Comparison of ENCODE assay signal across 12 mouse cellular contexts in genomic region chr17:83218722-83219121, GRCm38 (mm10). TPM values are rescaled to one million over a fixed set of nuclear protein-coding genes. Genes with fewer than 3 reads are reported as not detected.
A peak's percentile ranks its signal among the peaks of the same experiment; 100 is the strongest.
DNase-seq lines count a peak whose midpoint lies in the region; ATAC-seq and TF ChIP-seq lines count a peak whose summit lies in the region.
"Had no signal": no experiment of that assay in that cellular context is flagged by ENCODE, and none has a peak within 500 bp of the region (broad histone marks: within the 10 kb centered on the region; RNA-seq: fewer than 3 reads in every experiment).

No protein-coding gene starts in this region.

- DNase-seq in adrenal gland, adult 2 months: peak; percentile 34
- no peak for DNase-seq in adrenal gland, postnatal 10 days
- no peak for DNase-seq in lung, postnatal 4 days
- no peak for DNase-seq in yolk sac, embryonic 10.5 days (ENCODE audit: low spot score)
- DNase-seq in layer of hippocampus, postnatal 10 days (ENCODE audit: low spot score in 2 of 2): no peak
- DNase-seq: kidney, postnatal 25 days; retina, postnatal 1 day had no signal

- no peaks in the 10 kb centered on the region for H3K9me3 ChIP-seq in lung, embryonic 15.5 days
- no peaks in the 10 kb centered on the region for H3K9me3 ChIP-seq in limb, embryonic 12.5 days

- no peak for TF ChIP-seq CTCF in small intestine, adult 2 months (IDR thresholded peaks at IDR 0.05; ENCODE audit: extremely low read depth, insufficient read length, insufficient replicate concordance, low read depth, low read length)

- no peak for ATAC-seq in lung, embryonic 15.5 days (ENCODE audit: borderline replicate concordance, extremely low read depth, low FRiP score, low TSS enrichment)
- no peak for ATAC-seq in limb, embryonic 12.5 days (ENCODE audit: insufficient number of reproducible peaks, insufficient read depth, low FRiP score, low TSS enrichment, low read depth)
- ATAC-seq: Patski had no signal

- H3K27me3 ChIP-seq in lung, embryonic 15.5 days: no peaks in the 10 kb centered on the region
- H3K27me3 ChIP-seq in limb, embryonic 12.5 days: peaks cover 98% of the 10 kb centered on the region
- H3K27me3 ChIP-seq in small intestine, adult 2 months (ENCODE audit: control insufficient read depth, insufficient read depth, low read length): peaks cover 7% of the 10 kb centered on the region; the same call in 1 of the 2 replicates
- H3K27me3 ChIP-seq: Patski had no signal

- peaks cover 47% of the 10 kb centered on the region for H3K4me1 ChIP-seq in lung, embryonic 15.5 days
- peaks cover 78% of the 10 kb centered on the region for H3K4me1 ChIP-seq in limb, embryonic 12.5 days (replicated peaks)
- peaks cover 51% of the 10 kb centered on the region for H3K4me1 ChIP-seq in small intestine, adult 2 months (ENCODE audit: control insufficient read depth, insufficient read depth, insufficient read length, low read length)

- WGBS in lung, embryonic 15.5 days: 67% methylated on average over 6 of the region's 6 CpGs
- 44% methylated on average over 6 of the region's 6 CpGs for WGBS in limb, embryonic 12.5 days
- whole genome bisulfite sequencing in small intestine, adult 2 months: 65% methylated on average over 6 of the region's 6 CpGs

- peak overlapping the region; percentile 92 for H3K4me2 ChIP-seq in lung, embryonic 15.5 days
- peak overlapping the region; percentile 83 for H3K4me2 ChIP-seq in limb, embryonic 12.5 days

- H3K9ac ChIP-seq in lung, embryonic 15.5 days: peak overlapping the region; percentile 7; the same call in 1 of the 2 replicates
- peak overlapping the region; percentile 50 for H3K9ac ChIP-seq in limb, embryonic 12.5 days (replicated peaks)

- peaks cover 25% of the 10 kb centered on the region; the same call in 1 of the 2 replicates for H3K36me3 ChIP-seq in lung, embryonic 15.5 days
- peaks cover 4% of the 10 kb centered on the region; the same call in 1 of the 2 replicates for H3K36me3 ChIP-seq in limb, embryonic 12.5 days
- peaks cover 5% of the 10 kb centered on the region; the same call in 1 of the 2 replicates for H3K36me3 ChIP-seq in small intestine, adult 2 months (ENCODE audit: control insufficient read depth, insufficient read depth, low read length)

- H3K27ac ChIP-seq in lung, embryonic 15.5 days: peak overlapping the region; percentile 31; the same call in 1 of the 2 replicates
- 0 out of 2 replicates have a peak overlapping the region, but pooled peaks have one; percentile 2 for H3K27ac ChIP-seq in limb, embryonic 12.5 days
- H3K27ac ChIP-seq in small intestine, adult 2 months (ENCODE audit: insufficient read depth, low read depth, low read length): peak overlapping the region; percentile 35
- H3K27ac ChIP-seq: macrophage had no signal

- peak overlapping the region; percentile 6; the same call in 1 of the 2 replicates for H3K4me3 ChIP-seq in lung, embryonic 15.5 days
- peak overlapping the region; percentile 68 for H3K4me3 ChIP-seq in limb, embryonic 12.5 days (replicated peaks)
- peak overlapping the region; percentile 3; the same call in 1 of the 2 replicates for H3K4me3 ChIP-seq in small intestine, adult 2 months (ENCODE audit: low read depth, low read length)

- no peak for TF ChIP-seq POLR2A in small intestine, adult 2 months (IDR thresholded peaks at IDR 0.05; ENCODE audit: low read depth, low read length)

RNA-seq across cellular contexts. Expression of gene Pkdcc, which starts 3.6 kb away (rescaled TPM):
- total RNA-seq in adrenal gland, adult 2 months (2021): 10 to 100 TPM; 48.7 to 77.8 TPM
- polyA plus RNA-seq in adrenal gland, adult 2 months (2012; rRNA removed): 437 and 633 TPM in 2 replicates
- 100 to 1,000 TPM in 1 of 2 experiments, 10 to 100 TPM in 1; 95.0 to 101 TPM for total RNA-seq in adrenal gland, postnatal 10 days (2021)
- polyA plus RNA-seq in lung, embryonic 15.5 days (2015; fragmentation: Nextera tagmentation; extraction: Ambion mirVana): 13.3 and 13.4 TPM in 2 replicates
- 11.0 and 11.4 TPM in 2 replicates for polyA plus RNA-seq in limb, embryonic 12.5 days (2016; fragmentation: Nextera tagmentation; extraction: Ambion mirVana)
- polyA plus RNA-seq in small intestine, adult 2 months (2012; rRNA removed): 46.1 and 59.1 TPM in 2 replicates
- 10 to 100 TPM; 19.1 to 22.1 TPM for total RNA-seq in layer of hippocampus, postnatal 10 days (2021)

Comparison
In these comparisons a context has a peak if more than half of its experiments do, and no peak if none do; other contexts are left out.
1. H3K4me3 ChIP-seq: peak in every context shown above with its lines; median percentile 68 in limb, embryonic 12.5 days; 6 in lung, embryonic 15.5 days; 3 in small intestine, adult 2 months.